Mouse (Mus musculus): Measurements from ENCODE around the gene Dusp21.

The Dusp21 gene

DNA sequence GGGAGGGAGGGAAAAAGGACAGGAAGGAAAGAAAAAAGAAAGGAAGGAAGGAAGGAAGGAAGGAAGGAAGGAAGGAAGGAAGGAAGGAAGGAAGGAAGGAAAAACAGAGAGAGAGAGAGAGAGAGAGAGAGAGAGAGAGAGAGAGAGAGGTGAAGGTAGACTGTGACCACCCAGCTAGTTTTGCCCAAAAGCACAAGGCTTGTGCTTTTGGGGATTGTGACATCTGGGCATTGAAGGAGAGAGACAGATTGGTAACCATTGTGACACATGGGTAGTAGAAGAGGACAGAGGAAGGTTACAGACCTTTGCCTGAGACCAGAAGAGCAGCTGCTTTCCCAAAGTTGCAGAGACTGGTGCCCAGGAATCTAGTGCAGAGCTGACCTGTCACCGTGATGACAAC is at the start of gene Dusp21:
TSS of gene Dusp21 (plus strand) at position 301 of the 400 bp plus-strand sequence.
- no peak for DNase-seq (ENCODE audit: low spot score)

DNA sequence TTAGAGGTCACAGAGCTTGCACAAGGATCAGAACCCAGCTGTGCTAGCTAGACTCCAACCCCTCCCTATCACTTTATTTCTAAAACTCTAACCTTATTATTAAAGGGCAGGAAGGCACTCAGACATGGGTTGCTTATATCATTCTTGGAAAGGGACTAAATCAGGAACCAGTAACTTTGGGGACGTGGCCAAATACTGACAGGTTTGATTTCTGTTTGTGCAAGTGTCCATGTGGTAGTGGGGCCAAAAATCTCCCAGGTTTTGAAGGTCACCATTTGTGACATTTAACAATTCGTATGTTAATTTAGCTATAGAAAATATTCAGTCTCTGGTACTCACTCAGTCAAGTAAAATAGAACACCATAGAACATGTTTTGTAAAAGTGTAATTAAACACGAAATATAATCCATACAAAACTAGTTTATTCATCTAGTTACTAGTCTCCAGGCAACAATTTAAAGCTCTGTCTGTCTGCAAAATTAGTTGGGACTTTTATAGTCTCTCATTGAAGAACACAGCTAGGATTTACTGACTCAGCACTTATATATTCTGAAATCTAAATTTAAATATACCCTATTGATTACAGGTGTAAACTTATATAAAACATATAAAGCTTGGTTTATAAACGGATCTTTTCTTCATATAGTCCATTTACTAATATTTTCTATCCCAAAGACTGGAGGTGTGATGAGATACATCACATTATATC is 15.2 kb downstream of the Dusp21 start:
- no peak for DNase-seq (ENCODE audit: low spot score)

- peak; percentile 20 for DNase-seq (ENCODE audit: low spot score)
These were observed 16.1 kb downstream of the Dusp21 start for GRCm38 (mm10) chrX:18161796-18162191.

GRCm38 (mm10) chrX:18162192-18162857 is 16.7 kb downstream of the Dusp21 start, which contains the start of gene Kdm6a:
TSS of gene Kdm6a (plus strand) at chrX:18162575.
- peak; percentile 96 for DNase-seq (ENCODE audit: low spot score)

DNA sequence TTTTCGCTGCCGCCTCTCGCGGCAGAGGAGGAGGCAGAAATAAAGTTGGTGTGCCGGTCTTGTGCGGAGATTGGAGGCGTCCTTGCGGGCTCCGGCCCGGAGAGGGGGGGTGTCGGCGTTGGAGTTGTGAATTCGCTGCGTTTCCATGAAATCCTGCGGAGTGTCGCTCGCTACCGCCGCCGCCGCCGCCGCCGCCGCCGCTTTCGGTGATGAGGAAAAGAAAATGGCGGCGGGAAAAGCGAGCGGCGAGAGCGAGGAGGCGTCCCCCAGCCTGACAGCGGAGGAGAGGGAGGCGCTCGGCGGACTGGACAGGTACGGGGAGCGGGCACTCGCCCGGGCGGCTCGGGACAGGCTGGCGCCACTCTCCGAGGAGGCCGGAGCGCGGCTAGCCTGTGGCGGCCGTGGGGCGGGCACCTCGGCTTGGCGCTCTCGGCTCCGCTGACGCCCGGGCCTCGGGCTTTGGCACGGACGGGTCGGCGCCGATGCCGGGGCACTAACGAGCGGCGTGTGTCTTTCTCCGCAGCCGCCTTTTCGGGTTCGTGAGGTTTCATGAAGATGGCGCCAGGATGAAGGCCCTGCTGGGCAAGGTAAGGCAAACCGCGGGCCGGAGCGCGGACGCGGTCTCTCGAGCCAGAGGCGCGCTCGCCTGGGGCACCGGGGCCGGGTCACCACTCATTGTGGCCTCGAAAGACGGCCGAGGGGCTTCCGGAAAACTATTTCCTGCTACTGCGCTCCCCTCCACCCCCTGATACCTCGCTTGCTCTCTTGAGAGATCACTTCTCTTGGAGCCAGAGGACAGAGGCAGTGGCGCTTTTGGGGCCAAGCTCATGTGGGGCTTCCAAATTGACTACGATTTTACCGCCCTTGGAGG is 17.4 kb downstream of the Dusp21 start:
- peak; percentile 39 for DNase-seq (ENCODE audit: low spot score)

DNA sequence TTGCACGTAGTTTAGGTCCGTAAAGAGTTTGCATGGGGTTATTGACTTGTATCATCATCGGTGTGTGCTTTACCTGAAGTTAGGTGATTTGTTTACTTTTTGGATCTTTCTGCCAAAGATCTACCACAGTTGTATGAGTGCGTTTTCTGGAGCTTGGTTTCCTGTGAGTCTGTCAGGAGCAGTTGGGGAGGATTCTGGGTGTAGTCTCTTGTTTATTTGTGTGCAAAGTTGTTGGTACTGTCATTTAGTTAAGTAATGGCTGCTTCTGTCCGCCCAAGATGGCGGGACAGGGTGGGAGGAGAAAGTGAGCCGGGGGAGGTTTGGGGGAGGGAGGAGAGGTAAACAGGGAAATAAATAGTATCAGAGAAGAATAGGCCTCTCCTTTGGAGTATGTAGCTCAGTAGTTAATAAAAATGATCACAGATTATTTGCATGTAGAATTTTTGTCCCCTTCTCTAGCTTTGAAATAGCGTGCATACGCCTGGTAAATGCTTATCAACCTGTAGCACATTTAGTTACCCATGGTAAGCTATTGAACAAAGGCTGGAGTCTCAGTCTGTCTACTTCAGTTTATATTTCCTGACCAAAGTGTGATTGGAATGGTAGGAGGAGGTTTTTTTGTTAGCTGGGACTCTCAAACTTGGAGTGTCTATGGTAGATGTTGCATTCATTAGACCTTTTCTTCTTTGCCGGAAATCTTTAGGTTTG is 18.4 kb downstream of the Dusp21 start:
- peak; percentile 23 for DNase-seq (ENCODE audit: low spot score)

DNA sequence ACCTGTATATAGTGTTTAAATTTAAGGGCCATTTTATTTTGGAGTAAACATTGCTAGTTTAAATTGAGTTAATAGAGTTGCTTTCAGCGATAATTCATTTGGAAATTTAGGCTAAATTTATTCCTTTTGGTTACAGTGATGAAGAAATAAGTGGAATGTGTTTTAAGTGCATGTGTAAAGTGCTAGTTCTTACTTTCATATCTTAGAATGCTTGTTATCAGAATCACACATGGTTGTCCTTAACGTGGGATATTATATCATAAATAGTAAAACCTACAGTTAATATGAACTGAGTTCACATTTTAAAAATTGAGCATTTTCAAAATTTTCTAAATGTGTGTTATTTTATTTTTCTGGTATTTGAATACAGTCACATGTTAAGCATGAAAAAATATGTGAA is 19.5 kb downstream of the Dusp21 start:
- DNase-seq (ENCODE audit: low spot score), result no peak

- no peak for DNase-seq (ENCODE audit: low spot score)
These were observed 21.3 kb downstream of the Dusp21 start for GRCm38 (mm10) chrX:18166961-18167360.

GRCm38 (mm10) chrX:18168940-18169339 is 23.3 kb downstream of the Dusp21 start:
- DNase-seq (ENCODE audit: low spot score), result peak; percentile 19

- no peak for DNase-seq (ENCODE audit: low spot score)
These were observed 29.2 kb downstream of the Dusp21 start for GRCm38 (mm10) chrX:18174831-18175230.

- DNase-seq (ENCODE audit: low spot score), result no peak
These were observed 32.1 kb downstream of the Dusp21 start for GRCm38 (mm10) chrX:18177803-18178202.

- no peak for DNase-seq (ENCODE audit: low spot score)
These were observed 33.8 kb downstream of the Dusp21 start for GRCm38 (mm10) chrX:18179492-18179891.

DNA sequence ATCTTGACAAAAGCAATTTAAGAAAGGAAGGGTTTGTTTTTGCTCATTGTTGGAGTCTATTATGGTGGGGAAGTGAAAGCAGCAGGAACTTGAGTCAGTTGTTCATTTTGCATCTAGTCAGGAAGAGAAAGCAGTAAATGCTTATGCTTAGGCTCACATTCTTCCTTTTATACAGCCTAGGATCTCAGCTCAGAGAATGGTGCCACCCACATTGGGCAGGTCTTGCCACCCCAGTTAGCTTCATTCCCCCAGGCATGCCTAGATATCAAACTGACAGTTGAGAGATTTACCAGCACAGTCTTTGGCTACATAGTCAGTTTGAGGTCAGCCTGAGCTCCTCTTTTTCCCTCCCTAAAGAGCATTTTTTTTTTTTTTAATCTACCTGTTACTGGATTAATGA is 41.5 kb downstream of the Dusp21 start:
- DNase-seq (ENCODE audit: low spot score), result no peak

DNA sequence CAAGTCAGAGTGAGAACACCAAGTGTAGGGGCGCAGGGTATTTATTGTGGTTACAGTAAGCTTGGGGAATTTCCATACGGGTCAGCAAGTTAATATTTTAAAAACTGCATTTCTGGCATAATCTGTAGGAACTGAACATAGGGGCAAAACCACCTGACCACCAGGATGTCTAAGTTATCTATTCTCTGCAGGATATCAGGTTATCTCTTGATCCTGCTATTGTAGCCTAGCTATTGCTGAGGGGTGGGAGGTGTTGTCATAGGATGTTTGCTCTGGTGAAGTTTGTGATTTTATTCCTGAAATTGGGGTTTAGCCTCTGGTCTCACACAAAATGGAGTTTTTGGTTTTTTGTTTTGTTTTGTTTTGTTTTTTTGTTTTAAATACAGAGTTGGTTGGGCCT is 42.6 kb downstream of the Dusp21 start:
- DNase-seq (ENCODE audit: low spot score), result no peak
